Mouse (Mus musculus): ENCODE results near the gene Stx1a.

DNA sequence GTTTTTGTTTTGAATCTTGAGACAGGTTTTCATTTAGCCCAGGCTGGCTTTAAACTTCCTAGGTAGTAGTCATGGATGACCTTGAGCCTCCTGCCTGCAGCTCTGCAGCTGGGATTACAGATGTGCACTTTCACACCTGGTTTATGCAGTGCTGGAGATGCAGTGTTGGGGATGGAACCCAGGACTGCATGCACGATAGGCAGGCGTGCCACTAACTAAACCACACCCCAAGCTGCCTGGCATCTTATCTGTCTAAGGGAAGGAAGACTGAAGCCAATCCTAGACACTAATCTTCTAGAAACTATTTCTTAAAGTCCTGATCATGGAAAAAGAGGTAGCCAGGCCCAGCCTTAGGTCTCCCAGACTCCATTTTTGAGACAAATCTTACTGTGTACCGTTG, 47.2 kb downstream of the Stx1a start:
- TF ChIP-seq POLR2A (IDR thresholded peaks at IDR 0.05; ENCODE audit: borderline replicate concordance, insufficient read depth, low read length), result no peak
- no peak for TF ChIP-seq CTCF (IDR thresholded peaks at IDR 0.05; ENCODE audit: borderline replicate concordance, insufficient read depth, low read depth, low read length)
